ENCODE assay signal across 24 mouse cellular contexts in genomic region chr6:29382442-29382841, GRCm38 (mm10). TPM values are rescaled to one million over a fixed set of nuclear protein-coding genes. Genes with fewer than 3 reads are reported as not detected.
DNase-seq lines count a peak whose midpoint lies in the region; ATAC-seq and TF ChIP-seq lines count a peak whose summit lies in the region.
"Had no signal": no experiment of that assay in that cellular context is flagged by ENCODE, and none has a peak within 500 bp of the region (broad histone marks: within the 10 kb centered on the region; RNA-seq: fewer than 3 reads in every experiment).

No protein-coding gene starts in this region.

- ATAC-seq in kidney, postnatal 0 days (replicated peaks; ENCODE audit: low FRiP score, low read depth): no peak
- no peak for ATAC-seq in lung, postnatal 0 days
- ATAC-seq: CD4-positive, CD25-positive, alpha-beta regulatory T cell, adult 4 months; forebrain, embryonic 13.5 days; forebrain, embryonic 16.5 days; intestine, embryonic 15.5 days had no signal

- H3K4me2 ChIP-seq in kidney, postnatal 0 days (ENCODE audit: low read length): no peak overlapping the region
- H3K4me2 ChIP-seq in lung, postnatal 0 days (replicated peaks; ENCODE audit: low read depth, low read length): no peak overlapping the region
- H3K4me2 ChIP-seq: forebrain, embryonic 13.5 days; heart, embryonic 13.5 days; hindbrain, embryonic 15.5 days; intestine, embryonic 15.5 days had no signal

- peak; percentile 12 for DNase-seq in kidney, postnatal 0 days (ENCODE audit: low spot score)
- no peak for DNase-seq in kidney, adult 18-20 months
- peak; percentile 21 for DNase-seq in ES-CJ7 (ENCODE audit: low read depth, low spot score)
- DNase-seq in Muller cell, postnatal 12 days (ENCODE audit: inconsistent ontology term): peak; percentile 34
- peak; percentile 33 for DNase-seq in ZHBTc4 (ENCODE audit: low read depth, low spot score)
- DNase-seq in urinary bladder, postnatal 36 days (ENCODE audit: low spot score in 2 of 2): no peak
- DNase-seq in lung, postnatal 0 days (ENCODE audit: low spot score): no peak
- DNase-seq: adrenal gland, postnatal 10 days; adrenal gland, postnatal 36 days; cerebellum, adult 11 months; cerebellum, adult 8-10 months; gastrocnemius, postnatal 10 days; heart, adult 2 months; heart, postnatal 14 days; heart, postnatal 4 days; kidney, adult 11 months had no signal

- no peak for TF ChIP-seq EP300 in lung, postnatal 0 days (IDR thresholded peaks at IDR 0.05)

- H3K36me3 ChIP-seq in kidney, postnatal 0 days (ENCODE audit: insufficient read depth, low read length): no peaks in the 10 kb centered on the region
- H3K36me3 ChIP-seq in lung, postnatal 0 days (ENCODE audit: insufficient read depth, low read length): no peaks in the 10 kb centered on the region
- H3K36me3 ChIP-seq: intestine, embryonic 15.5 days had no signal

- H3K27ac ChIP-seq in kidney, postnatal 0 days: no peak overlapping the region
- no peak overlapping the region for H3K27ac ChIP-seq in lung, postnatal 0 days (ENCODE audit: low read length)
- H3K27ac ChIP-seq: forebrain, embryonic 10.5 days; forebrain, embryonic 13.5 days; heart, adult 2 months; heart, embryonic 10.5 days; heart, embryonic 13.5 days; hindbrain, embryonic 15.5 days; intestine, embryonic 15.5 days had no signal

- no peaks in the 10 kb centered on the region for H3K9me3 ChIP-seq in kidney, postnatal 0 days (replicated peaks; ENCODE audit: low read length)
- H3K9me3 ChIP-seq in lung, postnatal 0 days (ENCODE audit: low read length): no peaks in the 10 kb centered on the region
- H3K9me3 ChIP-seq: forebrain, embryonic 10.5 days; forebrain, embryonic 13.5 days; heart, embryonic 10.5 days; heart, embryonic 13.5 days; hindbrain, embryonic 15.5 days; intestine, embryonic 15.5 days had no signal

- TF ChIP-seq CTCF in kidney, postnatal 0 days (IDR thresholded peaks at IDR 0.05; ENCODE audit: low read depth): no peak
- no peak for TF ChIP-seq CTCF in lung, postnatal 0 days (IDR thresholded peaks at IDR 0.05)

- H3K9ac ChIP-seq in kidney, postnatal 0 days (ENCODE audit: low read depth, low read length): no peak overlapping the region
- no peak overlapping the region for H3K9ac ChIP-seq in lung, postnatal 0 days (replicated peaks; ENCODE audit: low read depth)
- H3K9ac ChIP-seq: forebrain, embryonic 13.5 days; heart, embryonic 13.5 days; hindbrain, embryonic 15.5 days; intestine, embryonic 15.5 days had no signal

- H3K27me3 ChIP-seq in kidney, postnatal 0 days (ENCODE audit: insufficient read depth, low read length): no peaks in the 10 kb centered on the region
- no peaks in the 10 kb centered on the region for H3K27me3 ChIP-seq in lung, postnatal 0 days (replicated peaks; ENCODE audit: insufficient read depth, low read length)
- H3K27me3 ChIP-seq: forebrain, embryonic 13.5 days; hindbrain, embryonic 15.5 days; intestine, embryonic 15.5 days had no signal

- 0 out of 2 replicates have a peak, but pooled peaks cover under 1% of the 10 kb centered on the region for H3K4me1 ChIP-seq in kidney, postnatal 0 days (replicated peaks; ENCODE audit: insufficient read depth, low read length)
- no peaks in the 10 kb centered on the region; the same call in 1 of the 2 replicates for H3K4me1 ChIP-seq in lung, postnatal 0 days (ENCODE audit: insufficient read depth, low read depth, low read length)
- H3K4me1 ChIP-seq: forebrain, embryonic 13.5 days had no signal

- H3K4me3 ChIP-seq in kidney, postnatal 0 days (replicated peaks; ENCODE audit: low read depth, low read length): no peak overlapping the region
- no peak overlapping the region for H3K4me3 ChIP-seq in lung, postnatal 0 days (ENCODE audit: low read depth, low read length)
- H3K4me3 ChIP-seq: forebrain, embryonic 10.5 days; forebrain, embryonic 13.5 days; heart, adult 2 months; heart, embryonic 10.5 days; heart, embryonic 13.5 days; hindbrain, embryonic 15.5 days; intestine, embryonic 15.5 days had no signal

- 37% methylated on average over 2 of the region's 2 CpGs for WGBS in kidney, postnatal 0 days
- 49% methylated on average over 2 of the region's 2 CpGs for WGBS in lung, postnatal 0 days

RNA-seq across cellular contexts. Expression of gene Opn1sw, which starts 5.8 kb away (rescaled TPM):
- polyA plus RNA-seq in kidney, postnatal 0 days (2015; fragmentation: Nextera tagmentation; extraction: Ambion mirVana): 0.26 and 0.47 TPM in 2 replicates
- polyA plus RNA-seq in lung, postnatal 0 days (2015; fragmentation: Nextera tagmentation; extraction: Ambion mirVana): 0.30 and 0.56 TPM in 2 replicates
- polyA plus RNA-seq: heart, adult 2 months had no signal

RNA-seq across cellular contexts. Expression of gene Ccdc136, which starts 13.7 kb away (rescaled TPM):
- 12.1 and 13.8 TPM in 2 replicates for polyA plus RNA-seq in kidney, postnatal 0 days (2015; fragmentation: Nextera tagmentation; extraction: Ambion mirVana)
- 3.0 and 4.6 TPM in 2 replicates for polyA plus RNA-seq in lung, postnatal 0 days (2015; fragmentation: Nextera tagmentation; extraction: Ambion mirVana)

RNA-seq across cellular contexts. Expression of gene Calu, which starts 34.6 kb away (rescaled TPM):
- polyA plus RNA-seq in kidney, postnatal 0 days (2015; fragmentation: Nextera tagmentation; extraction: Ambion mirVana): 271 and 306 TPM in 2 replicates
- polyA plus RNA-seq in lung, postnatal 0 days (2015; fragmentation: Nextera tagmentation; extraction: Ambion mirVana): 232 and 238 TPM in 2 replicates

RNA-seq across cellular contexts. Expression of gene Flnc, which starts 50.6 kb away (rescaled TPM):
- polyA plus RNA-seq in kidney, postnatal 0 days (2015; fragmentation: Nextera tagmentation; extraction: Ambion mirVana): 2.5 and 2.8 TPM in 2 replicates
- polyA plus RNA-seq in lung, postnatal 0 days (2015; fragmentation: Nextera tagmentation; extraction: Ambion mirVana): 1.2 and 1.5 TPM in 2 replicates
- polyA plus RNA-seq: CD4-positive, CD25-positive, alpha-beta regulatory T cell, adult 4 months had no signal

Comparison
In these comparisons a context has a peak if more than half of its experiments do, and no peak if none do; other contexts are left out.
1. DNase-seq: peak in kidney, postnatal 0 days (single experiment), ES-CJ7 (single experiment), Muller cell, postnatal 12 days (single experiment) and ZHBTc4 (single experiment); none in kidney, adult 18-20 months (single experiment), urinary bladder, postnatal 36 days (0 of 2) and lung, postnatal 0 days (single experiment).